Mouse (Mus musculus) small intestine, adult 2 months (tissue): ENCODE data around the gene Rho.

Source experiments
- CTCF ChIP-seq: fragments of 200-500 bp; IDR thresholded peaks from 2 replicates; pipeline ENCODE4 v1.5.1; 2012; ENCODE audit warnings: low read depth, mild to moderate bottlenecking, control low read depth, inconsistent platforms, low read length, moderate library complexity, mixed read lengths; ENCODE audit not compliant: insufficient replicate concordance, insufficient read length; ENCODE audit errors: extremely low read depth
- POLR2A ChIP-seq: fragments of 200-500 bp; IDR thresholded peaks from 2 replicates; pipeline ENCODE4 v1.6.1; 2012; ENCODE audit warnings: low read depth, mild to moderate bottlenecking, control low read depth, inconsistent platforms, low read length, moderate library complexity

DNA sequence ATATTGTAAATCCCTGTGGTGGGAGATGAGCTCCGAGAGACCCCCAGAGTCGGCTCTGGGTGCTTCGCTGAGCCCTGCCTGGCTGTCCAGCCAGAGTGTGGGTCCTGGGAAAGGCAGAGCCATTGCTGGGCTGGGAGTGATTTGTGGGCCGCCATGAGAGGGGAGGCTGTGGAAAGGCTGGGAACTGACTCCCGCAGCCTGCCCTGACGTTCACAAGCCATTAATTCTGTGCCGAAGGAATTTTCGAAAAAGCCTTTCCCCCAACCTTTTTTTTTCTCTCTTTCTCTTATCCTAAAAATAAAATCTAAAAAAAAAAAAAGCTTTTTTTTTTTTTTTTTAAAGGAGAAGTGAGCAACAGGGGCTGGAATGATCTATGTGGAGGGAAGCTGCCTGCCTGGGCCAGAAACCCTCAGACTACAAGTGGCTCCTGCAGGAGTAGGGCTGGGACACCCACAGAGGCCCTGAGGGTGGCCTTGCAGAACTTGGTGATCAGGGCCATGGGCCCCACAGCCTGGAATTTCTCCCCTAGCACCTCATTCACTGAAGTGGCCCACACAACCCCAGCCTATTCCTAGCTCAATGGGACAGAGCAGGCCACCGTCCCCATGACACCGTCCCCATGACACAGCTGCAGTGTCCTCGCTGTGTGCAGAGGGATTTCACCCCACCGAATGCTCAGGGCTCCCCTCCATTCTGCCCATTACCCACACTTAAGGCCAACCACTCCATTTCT, 51.9 kb downstream of the Rho start:
- TF ChIP-seq CTCF (no peak), POLR2A (no peak)
